Mouse (Mus musculus) midbrain, embryonic 11.5 days (tissue): ENCODE results near the gene Zfp316. TPM values are rescaled to one million over a fixed set of nuclear protein-coding genes. Genes with fewer than 3 reads are reported as not detected.

Experiments used
- ATAC-seq: fragments of 200-750 bp; cut with Nextera tagmentation; 2 replicates; pipeline ENCODE4 v1.8.0; 2017; ENCODE audit warnings: moderate TSS enrichment, moderate library complexity; ENCODE audit not compliant: low FRiP score
- DNase-seq: peaks from one replicate; pipeline ENCODE4 v3.0.0; 2015; ENCODE audit warnings: low spot score; ENCODE audit errors: missing footprints
- H3K27ac ChIP-seq: fragments of 300-500 bp; sonication (generic); 2 replicates; pipeline ENCODE4 v1.5.1; 2014; ENCODE audit warnings: low read depth, low read length
- H3K27me3 ChIP-seq: fragments of 300-500 bp; sonication (generic); 2 replicates; pipeline ENCODE4 v1.6.1; 2014; ENCODE audit warnings: mild to moderate bottlenecking, low read length, moderate library complexity, mixed read lengths; ENCODE audit not compliant: control insufficient read depth, insufficient read depth
- H3K36me3 ChIP-seq: fragments of 300-500 bp; sonication (generic); 2 replicates; pipeline ENCODE4 v1.6.1; 2014; ENCODE audit warnings: mild to moderate bottlenecking, low read length, moderate library complexity, mixed read lengths; ENCODE audit not compliant: control insufficient read depth, insufficient read depth
- H3K4me1 ChIP-seq: fragments of 300-500 bp; sonication (generic); 2 replicates; pipeline ENCODE4 v1.6.1; 2014; ENCODE audit warnings: low read length; ENCODE audit not compliant: control insufficient read depth, insufficient read depth
- H3K4me2 ChIP-seq: fragments of 300-500 bp; sonication (generic); 2 replicates; pipeline ENCODE4 v1.6.1; 2014; ENCODE audit warnings: mild to moderate bottlenecking, moderate library complexity
- H3K4me3 ChIP-seq: fragments of 300-500 bp; sonication (generic); 2 replicates; pipeline ENCODE4 v1.5.1; 2014; ENCODE audit warnings: low read depth, low read length
- H3K9ac ChIP-seq: fragments of 300-500 bp; sonication (generic); 2 replicates; pipeline ENCODE4 v1.6.1; 2014; ENCODE audit warnings: low read length
- H3K9me3 ChIP-seq: fragments of 300-500 bp; sonication (generic); 2 replicates; pipeline ENCODE4 v1.6.1; 2016; ENCODE audit warnings: low read length; ENCODE audit not compliant: control insufficient read depth
- WGBS: fragments of 180-500 bp; shearing (Covaris S2); extraction: QIAGEN DNeasy Blood & Tissue Kit; methylation state at CpG from one replicate; pipeline ENCODE4 v1.1.7; 2014; 5-methylcytosine and 5-hydroxymethylcytosine counted together
- polyA plus RNA-seq: library from polyadenylated mRNA; unstranded; fragments of >200 nt; fragmentation: Nextera tagmentation; extraction: Ambion mirVana; gene quantifications from 2 replicates; pipeline ENCODE4 v1.2.1, GENCODE M21; 2014

Gene Zfp316
- polyA plus RNA-seq, 1 experiment from 2014 or later = 4.3 TPM

DNA sequence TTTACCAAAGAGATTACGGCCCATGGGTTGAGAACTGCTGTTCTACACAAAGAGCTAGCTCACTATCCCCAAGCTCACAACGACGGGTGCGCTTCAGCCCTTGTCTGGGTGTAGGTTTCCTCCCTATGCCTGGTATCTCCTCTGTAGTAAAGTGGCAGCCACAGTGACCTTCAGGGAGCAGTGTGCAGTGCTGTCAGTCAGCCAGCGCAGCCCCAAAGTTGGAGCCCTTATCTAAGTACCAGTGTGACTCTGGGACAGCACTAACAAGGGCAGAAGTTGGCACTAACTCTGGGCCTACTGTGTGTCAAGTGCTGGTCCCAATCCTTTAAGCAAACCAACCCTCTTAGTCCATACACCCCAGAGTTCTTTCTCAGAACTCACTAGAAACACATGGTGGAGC is 39.0 kb upstream of the Zfp316 start:
- DNase-seq (peak; percentile 78), ATAC-seq (no peak)
- 97% methylated on average over 5 of the region's 5 CpGs for WGBS
- H3K4me2 ChIP-seq = no peak overlapping the region
- peaks cover 57% of the 10 kb centered on the region for H3K36me3 ChIP-seq
- H3K27ac ChIP-seq = no peak overlapping the region
- no peak overlapping the region for H3K4me3 ChIP-seq
- no peaks in the 10 kb centered on the region for H3K27me3 ChIP-seq
- peaks cover 7% of the 10 kb centered on the region for H3K4me1 ChIP-seq
- no peak overlapping the region for H3K9ac ChIP-seq
- no peaks in the 10 kb centered on the region for H3K9me3 ChIP-seq

DNA sequence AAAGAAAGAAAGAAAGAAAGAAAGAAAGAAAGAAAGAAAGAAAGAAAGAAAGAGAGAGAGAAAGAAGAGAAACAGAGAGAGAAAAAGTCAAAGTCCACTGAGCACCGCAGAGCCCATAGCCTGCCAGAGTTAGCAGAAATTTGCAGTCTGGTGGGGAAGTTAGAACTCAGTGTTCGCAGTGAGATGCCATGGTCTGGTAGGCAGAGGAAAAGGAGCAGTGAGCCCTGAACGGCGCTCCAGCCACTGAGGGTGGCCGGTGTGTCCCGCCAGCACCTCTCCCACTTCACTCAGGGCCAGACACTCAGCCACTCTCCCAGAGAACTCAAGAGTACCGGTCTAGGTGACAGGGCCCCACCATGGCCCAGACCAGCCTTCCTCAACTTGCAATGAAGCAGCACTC is 34.4 kb upstream of the Zfp316 start:
- Histone ChIP-seq H3K27me3 (no peaks in the 10 kb centered on the region), H3K4me1 (no peaks in the 10 kb centered on the region), H3K9me3 (no peaks in the 10 kb centered on the region), H3K9ac (no peak overlapping the region), H3K36me3 (peaks cover 63% of the 10 kb centered on the region), H3K4me3 (no peak overlapping the region), H3K4me2 (no peak overlapping the region), H3K27ac (no peak overlapping the region)
- no peak for ATAC-seq
- WGBS = 83% methylated on average over 7 of the region's 7 CpGs
- peak; percentile 35 for DNase-seq

GRCm38 (mm10) chr5:143301296-143301695 is 31.5 kb upstream of the Zfp316 start:
- Histone ChIP-seq H3K4me2 (no peak overlapping the region), H3K36me3 (peaks cover 46% of the 10 kb centered on the region), H3K9ac (no peak overlapping the region), H3K9me3 (no peaks in the 10 kb centered on the region), H3K27me3 (no peaks in the 10 kb centered on the region), H3K27ac (no peak overlapping the region), H3K4me1 (no peaks in the 10 kb centered on the region), H3K4me3 (no peak overlapping the region)
- DNase-seq (peak; percentile 19), ATAC-seq (no peak)
- 87% methylated on average over 8 of the region's 8 CpGs for WGBS

GRCm38 (mm10) chr5:143299686-143300085 is 29.9 kb upstream of the Zfp316 start:
- H3K4me2 ChIP-seq = no peak overlapping the region
- H3K4me1 ChIP-seq = no peaks in the 10 kb centered on the region
- no peak overlapping the region for H3K4me3 ChIP-seq
- no peak overlapping the region for H3K9ac ChIP-seq
- H3K27me3 ChIP-seq = no peaks in the 10 kb centered on the region
- WGBS = 89% methylated on average over 4 of the region's 4 CpGs
- peaks cover 37% of the 10 kb centered on the region for H3K36me3 ChIP-seq
- no peak for DNase-seq
- no peaks in the 10 kb centered on the region for H3K9me3 ChIP-seq
- H3K27ac ChIP-seq = no peak overlapping the region
- no peak for ATAC-seq

DNA sequence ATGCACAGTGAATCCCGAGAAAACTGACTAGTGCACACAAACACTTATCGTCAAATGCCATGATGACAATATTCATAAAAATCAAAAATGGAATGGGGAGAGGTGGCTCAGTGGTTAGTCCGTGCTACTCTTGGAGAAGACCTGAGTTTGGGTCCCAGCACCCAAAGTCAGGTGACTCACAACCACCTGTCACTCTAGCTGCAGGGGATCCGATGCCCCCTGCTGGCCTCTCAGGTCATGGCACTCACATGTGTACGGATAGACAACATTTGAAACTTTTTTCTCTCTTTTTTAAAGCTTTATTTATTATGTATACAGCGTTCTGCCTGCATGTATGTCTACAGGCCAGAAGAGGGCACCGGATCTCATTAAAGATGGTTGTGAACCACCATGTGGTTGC is 28.6 kb upstream of the Zfp316 start:
- no peak for ATAC-seq
- 95% methylated on average over 7 of the region's 7 CpGs for WGBS

DNA sequence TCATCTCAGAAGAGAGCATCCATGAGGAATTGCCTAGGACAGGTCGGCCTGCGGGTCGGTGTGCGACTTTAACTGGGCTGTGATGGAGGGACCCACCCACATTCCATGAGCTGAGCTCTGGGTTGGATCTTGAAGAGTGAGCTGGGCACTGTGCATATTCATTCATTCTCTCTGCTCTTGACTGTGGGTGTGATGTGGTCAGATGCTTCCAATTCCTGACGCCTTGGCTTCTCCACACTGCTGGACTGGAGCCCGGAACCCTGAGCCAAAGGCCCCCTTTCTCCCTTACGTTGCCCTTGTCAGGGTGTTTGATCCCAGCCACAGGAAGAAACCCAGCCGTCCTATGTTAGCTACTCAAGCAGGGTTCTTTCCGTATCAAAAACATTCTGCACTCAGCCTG is 28.2 kb upstream of the Zfp316 start:
- no peak overlapping the region for H3K4me2 ChIP-seq
- no peak overlapping the region for H3K4me3 ChIP-seq
- peaks cover 30% of the 10 kb centered on the region for H3K36me3 ChIP-seq
- 0 out of 2 replicates have a peak, but pooled peaks cover 2% of the 10 kb centered on the region for H3K4me1 ChIP-seq
- peaks cover 17% of the 10 kb centered on the region for H3K27me3 ChIP-seq
- no peak overlapping the region for H3K27ac ChIP-seq
- no peak overlapping the region for H3K9ac ChIP-seq
- 96% methylated on average over 9 of the region's 9 CpGs for WGBS
- no peaks in the 10 kb centered on the region for H3K9me3 ChIP-seq
- ATAC-seq = no peak
- DNase-seq = no peak

More for the DNA sequence above, 28.6 kb upstream of the Zfp316 start:
- Histone ChIP-seq H3K36me3 (peaks cover 31% of the 10 kb centered on the region), H3K4me3 (no peak overlapping the region), H3K9me3 (no peaks in the 10 kb centered on the region), H3K27ac (no peak overlapping the region), H3K4me2 (no peak overlapping the region), H3K4me1 (no peaks in the 10 kb centered on the region), H3K9ac (no peak overlapping the region), H3K27me3 (peaks cover 12% of the 10 kb centered on the region)
- peak; percentile 89 for DNase-seq

- H3K4me1 ChIP-seq = 0 out of 2 replicates have a peak, but pooled peaks cover 2% of the 10 kb centered on the region
- no peak for DNase-seq
- H3K4me2 ChIP-seq = no peak overlapping the region
- H3K9ac ChIP-seq = no peak overlapping the region
- ATAC-seq = no peak
- H3K27ac ChIP-seq = no peak overlapping the region
- H3K4me3 ChIP-seq = no peak overlapping the region
- H3K36me3 ChIP-seq = peaks cover 9% of the 10 kb centered on the region; the same call in 1 of the 2 replicates
- H3K27me3 ChIP-seq = peaks cover 30% of the 10 kb centered on the region
- WGBS = 93% methylated on average over 2 of the region's 2 CpGs
- H3K9me3 ChIP-seq = no peaks in the 10 kb centered on the region
Measured at GRCm38 (mm10) chr5:143295330-143295729, 25.5 kb upstream of the Zfp316 start.

DNA sequence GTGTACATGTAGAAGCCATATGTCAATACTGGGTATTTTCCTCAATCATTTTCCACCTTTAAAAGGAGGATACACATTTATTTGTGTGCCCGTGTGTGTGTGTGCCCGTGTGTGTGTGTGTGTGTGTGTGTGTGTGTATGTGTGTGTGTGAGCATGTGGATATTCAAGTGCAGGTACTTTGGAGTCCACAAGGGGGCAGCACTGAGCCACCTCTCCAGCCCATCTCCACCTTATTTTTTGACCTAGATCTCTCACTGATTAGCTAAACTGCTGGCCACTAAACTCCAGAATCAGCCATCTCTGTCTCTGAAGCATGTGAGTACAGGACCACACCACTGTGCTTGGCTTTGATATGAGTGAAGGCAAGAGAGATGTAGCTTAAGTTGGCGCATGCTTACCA is 25.0 kb upstream of the Zfp316 start:
- DNase-seq = no peak
- Histone ChIP-seq H3K4me2 (no peak overlapping the region), H3K9me3 (no peaks in the 10 kb centered on the region), H3K36me3 (peaks cover 4% of the 10 kb centered on the region; the same call in 1 of the 2 replicates), H3K27ac (no peak overlapping the region), H3K4me3 (no peak overlapping the region), H3K9ac (no peak overlapping the region), H3K4me1 (0 out of 2 replicates have a peak, but pooled peaks cover 2% of the 10 kb centered on the region), H3K27me3 (peaks cover 31% of the 10 kb centered on the region)
- 94% methylated on average over 3 of the region's 3 CpGs for WGBS
- ATAC-seq = no peak

- 6% methylated on average over 24 of the region's 38 CpGs for WGBS
- Histone ChIP-seq H3K9me3 (no peaks in the 10 kb centered on the region), H3K4me1 (peaks cover 3% of the 10 kb centered on the region; the same call in 1 of the 2 replicates), H3K9ac (0 out of 2 replicates have a peak within 1 kb of the TSS, but pooled peaks have one; percentile 4), H3K36me3 (no peaks in the 10 kb centered on the region), H3K4me3 (peak within 1 kb of the TSS; percentile 24), H3K4me2 (peak within 1 kb of the TSS; percentile 42), H3K27ac (no peak within 1 kb of the TSS), H3K27me3 (peaks cover 46% of the 10 kb centered on the region)
- peak; percentile 19; the same call in 1 of the 2 replicates for ATAC-seq
- DNase-seq = peak; percentile 88
Measured at GRCm38 (mm10) chr5:143293404-143293803, 23.6 kb upstream of the Zfp316 start, which contains the start of gene Zfp853. Gene Zfp853, minus strand, starts transcription at chr5:143293623.
